Mouse (Mus musculus) heart, postnatal 0 days (tissue): Measurements from ENCODE around the gene Wdhd1.

Experiments
- CTCF ChIP-seq: IDR thresholded peaks from 2 replicates; pipeline ENCODE4 v1.5.1; 2016; ENCODE audit warnings: antibody characterized with exemption, control low read depth, low read depth
- EP300 ChIP-seq: IDR thresholded peaks from 2 replicates; pipeline ENCODE4 v1.6.1; 2016; ENCODE audit warnings: antibody characterized with exemption, low read depth

DNA sequence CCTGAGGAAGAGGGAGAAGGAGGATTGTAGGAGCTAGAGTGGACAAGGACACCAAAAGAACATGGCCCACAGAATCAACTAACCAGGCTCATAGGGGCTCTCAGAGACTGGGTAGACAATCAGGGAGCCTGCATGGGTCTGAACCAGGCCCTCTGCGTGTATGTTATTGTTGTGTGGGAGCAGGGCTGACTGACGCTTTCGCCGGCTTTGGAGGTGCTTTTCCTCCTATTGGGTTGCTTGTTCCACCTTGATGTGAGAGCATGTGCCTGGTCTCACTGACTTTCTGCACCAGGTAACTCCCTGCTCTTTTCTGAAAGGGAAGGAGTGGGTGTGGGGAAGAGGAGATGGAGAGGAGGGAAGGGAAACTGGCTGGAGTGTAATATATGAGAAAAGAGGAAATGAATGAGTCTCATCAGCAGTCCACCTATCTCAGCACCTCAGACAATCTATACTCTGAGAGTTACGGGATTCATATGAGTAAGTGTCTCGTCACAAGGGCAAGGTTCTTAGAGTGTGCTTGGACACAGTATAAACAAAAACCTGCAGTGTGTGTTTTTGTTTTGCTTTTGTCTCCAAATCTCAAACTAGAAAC is 28.3 kb upstream of the Wdhd1 start:
- TF ChIP-seq CTCF (no peak), EP300 (no peak)
